Mouse (Mus musculus): ENCODE measurements around the gene Sulf2. TPM values are rescaled to one million over a fixed set of nuclear protein-coding genes. Genes with fewer than 3 reads are reported as not detected.

Gene Sulf2
- polyA plus RNA-seq, 1 experiment: 25.8 TPM

DNA sequence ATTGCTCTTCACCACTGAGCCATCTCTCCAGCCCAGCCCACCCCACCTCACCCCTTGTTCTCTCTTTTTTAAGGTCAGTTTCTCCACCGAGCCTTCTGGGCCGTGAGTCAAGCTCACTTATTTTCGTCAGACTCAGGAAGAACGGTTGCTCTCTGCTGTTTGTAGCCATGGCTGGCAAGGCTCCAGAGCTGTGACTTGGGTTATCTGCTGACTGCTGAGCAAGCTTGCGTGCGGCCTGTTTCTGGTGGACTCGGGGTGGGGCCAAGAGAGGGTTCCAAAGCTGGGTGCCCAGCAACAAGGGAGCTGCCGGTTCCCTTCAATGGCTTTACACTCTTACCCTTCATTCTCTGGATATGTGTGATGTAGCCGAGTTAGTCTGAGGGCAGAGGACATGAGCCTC, 15.0 kb downstream of the Sulf2 start:
- H3ac ChIP-seq (ENCODE audit: control insufficient read depth, insufficient read length, low read depth): no peak overlapping the region
- no peak overlapping the region for H3K4me3 ChIP-seq (ENCODE audit: insufficient read depth, poor library complexity, severe bottlenecking)

DNA sequence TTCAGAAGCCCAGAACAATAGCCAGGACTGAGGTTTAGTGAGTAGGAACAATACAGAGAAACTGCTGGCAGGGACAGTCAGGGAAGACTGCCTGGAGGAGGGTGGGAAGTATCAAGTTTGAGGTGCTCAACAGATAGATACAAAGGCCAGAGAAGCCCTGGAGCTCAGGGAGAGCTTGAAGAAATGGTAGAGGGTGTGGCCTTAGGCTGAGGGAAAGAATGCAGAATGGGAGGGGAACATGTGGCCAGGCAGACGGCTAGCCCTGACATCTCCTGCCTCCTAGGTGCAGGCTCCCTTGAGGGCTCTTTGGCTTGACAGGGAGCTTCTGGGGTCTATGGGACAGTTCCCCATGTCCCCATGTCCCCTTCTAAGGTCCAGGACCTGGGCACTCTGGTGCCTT, 17.2 kb downstream of the Sulf2 start:
- TF ChIP-seq CTCF (IDR thresholded peaks at IDR 0.05; ENCODE audit: control insufficient read depth, insufficient read depth, insufficient read length) (no peak), MYOD1 (IDR thresholded peaks at IDR 0.05; ENCODE audit: control insufficient read depth, insufficient read length, low read depth) (no peak), CEBPB (IDR thresholded peaks at IDR 0.05; ENCODE audit: low read depth) (no peak), MAX (IDR thresholded peaks at IDR 0.05) (no peak), FOSL1 (IDR thresholded peaks at IDR 0.05; ENCODE audit: insufficient read depth, low read length, poor library complexity, severe bottlenecking) (no peak), MYOG (IDR thresholded peaks at IDR 0.05; ENCODE audit: control insufficient read depth, extremely low read depth, insufficient read length) (no peak), USF1 (IDR thresholded peaks at IDR 0.05; ENCODE audit: low read depth) (no peak)
- no peaks in the 10 kb centered on the region for H3K79me2 ChIP-seq (ENCODE audit: control insufficient read depth, insufficient read depth)
- H3K27me3 ChIP-seq (ENCODE audit: control insufficient read depth, insufficient read depth, insufficient read length): no peaks in the 10 kb centered on the region
- H3K36me3 ChIP-seq (ENCODE audit: control insufficient read depth, insufficient read depth): no peaks in the 10 kb centered on the region
- H3K4me3 ChIP-seq (ENCODE audit: insufficient read depth, poor library complexity, severe bottlenecking): no peak overlapping the region
- no peak overlapping the region for H3ac ChIP-seq (ENCODE audit: control insufficient read depth, insufficient read length, low read depth)
- no peaks in the 10 kb centered on the region for H3K79me3 ChIP-seq (ENCODE audit: low read depth)

More for the DNA sequence above, 15.0 kb downstream of the Sulf2 start:
- Histone ChIP-seq H3K79me2 (ENCODE audit: control insufficient read depth, insufficient read depth) (no peaks in the 10 kb centered on the region), H3K79me3 (ENCODE audit: low read depth) (no peaks in the 10 kb centered on the region), H3K36me3 (ENCODE audit: control insufficient read depth, insufficient read depth) (no peaks in the 10 kb centered on the region), H3K27me3 (ENCODE audit: control insufficient read depth, insufficient read depth, insufficient read length) (no peaks in the 10 kb centered on the region)
- TF ChIP-seq FOSL1 (IDR thresholded peaks at IDR 0.05; ENCODE audit: insufficient read depth, low read length, poor library complexity, severe bottlenecking) (no peak), MYOG (IDR thresholded peaks at IDR 0.05; ENCODE audit: control insufficient read depth, extremely low read depth, insufficient read length) (no peak), CEBPB (IDR thresholded peaks at IDR 0.05; ENCODE audit: low read depth) (no peak), MYOD1 (IDR thresholded peaks at IDR 0.05; ENCODE audit: control insufficient read depth, insufficient read length, low read depth) (no peak), CTCF (IDR thresholded peaks at IDR 0.05; ENCODE audit: control insufficient read depth, insufficient read depth, insufficient read length) (no peak), USF1 (IDR thresholded peaks at IDR 0.05; ENCODE audit: low read depth) (no peak), MAX (IDR thresholded peaks at IDR 0.05) (no peak)

DNA sequence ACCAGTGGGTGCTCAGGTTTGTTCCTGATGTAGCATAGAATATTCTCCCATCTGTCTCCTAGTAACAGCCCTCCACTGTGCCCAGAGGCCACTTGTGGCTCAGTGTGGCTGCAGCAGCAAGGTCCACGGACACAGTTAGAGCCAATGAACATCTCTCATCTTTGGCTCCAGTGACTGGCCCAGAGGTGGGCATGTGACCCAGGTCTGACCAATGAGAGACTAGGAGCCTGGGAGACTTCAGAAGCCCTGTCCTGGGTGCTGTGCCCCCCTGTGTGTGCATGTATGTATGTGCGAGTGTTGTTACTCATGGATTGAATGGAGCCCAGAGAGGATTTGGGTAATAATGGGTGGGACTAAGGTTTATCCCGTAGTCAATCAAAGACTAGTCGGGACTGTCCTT, 18.0 kb downstream of the Sulf2 start:
- H3K36me3 ChIP-seq (ENCODE audit: control insufficient read depth, insufficient read depth): no peaks in the 10 kb centered on the region
- no peak for TF ChIP-seq FOSL1 (IDR thresholded peaks at IDR 0.05; ENCODE audit: insufficient read depth, low read length, poor library complexity, severe bottlenecking)
- TF ChIP-seq MYOD1 (IDR thresholded peaks at IDR 0.05; ENCODE audit: control insufficient read depth, insufficient read length, low read depth): no peak
- TF ChIP-seq MAX (IDR thresholded peaks at IDR 0.05): no peak
- peak; percentile 60 for TF ChIP-seq USF1 (IDR thresholded peaks at IDR 0.05; ENCODE audit: low read depth)
- H3K4me3 ChIP-seq (ENCODE audit: insufficient read depth, poor library complexity, severe bottlenecking): no peak overlapping the region
- no peak overlapping the region for H3ac ChIP-seq (ENCODE audit: control insufficient read depth, insufficient read length, low read depth)
- no peaks in the 10 kb centered on the region for H3K79me2 ChIP-seq (ENCODE audit: control insufficient read depth, insufficient read depth)
- H3K79me3 ChIP-seq (ENCODE audit: low read depth): no peaks in the 10 kb centered on the region
- H3K27me3 ChIP-seq (ENCODE audit: control insufficient read depth, insufficient read depth, insufficient read length): no peaks in the 10 kb centered on the region

DNA sequence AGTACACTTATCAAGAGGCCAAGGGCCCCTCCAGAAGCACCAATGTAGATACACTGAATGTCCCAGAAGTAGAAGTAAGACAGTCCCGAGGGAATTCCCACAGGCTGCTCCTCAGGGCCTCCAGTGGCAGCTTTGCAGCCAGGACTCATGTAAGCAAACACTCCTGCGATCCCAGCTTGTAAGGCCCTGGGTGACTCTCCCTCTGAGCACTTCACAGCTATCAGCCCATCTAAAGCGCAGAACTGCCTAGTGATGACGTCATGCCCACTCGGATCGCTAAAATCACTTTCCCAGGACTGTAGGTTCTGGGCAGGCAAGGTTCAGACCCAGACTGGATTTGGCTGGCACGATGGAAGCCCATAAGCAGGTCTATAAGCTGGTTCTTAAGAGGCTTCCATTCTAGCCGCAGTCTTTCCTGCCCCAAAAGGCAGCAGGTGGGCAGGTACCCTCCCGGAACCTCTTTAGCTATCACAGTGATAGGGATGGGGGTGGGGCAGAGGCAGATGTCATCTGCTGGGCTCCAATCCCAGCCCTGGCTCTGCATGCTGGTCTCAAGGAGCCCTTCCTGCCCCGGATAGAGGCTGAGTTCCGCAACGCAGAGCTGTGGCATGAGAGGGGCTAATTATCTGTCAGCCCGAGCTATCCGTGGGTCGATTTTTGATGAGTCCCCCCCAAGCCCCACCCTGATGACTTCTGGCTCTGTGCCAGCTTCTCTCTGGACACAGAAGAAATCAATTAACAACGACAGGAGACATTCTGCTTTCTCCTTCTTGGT, 19.6 kb downstream of the Sulf2 start:
- H3K27me3 ChIP-seq (ENCODE audit: control insufficient read depth, insufficient read depth, insufficient read length): no peaks in the 10 kb centered on the region
- H3ac ChIP-seq (ENCODE audit: control insufficient read depth, insufficient read length, low read depth): no peak overlapping the region
- no peak for TF ChIP-seq USF1 (IDR thresholded peaks at IDR 0.05; ENCODE audit: low read depth)
- no peak for TF ChIP-seq CTCF (IDR thresholded peaks at IDR 0.05; ENCODE audit: control insufficient read depth, insufficient read depth, insufficient read length)
- no peak for TF ChIP-seq MAX (IDR thresholded peaks at IDR 0.05)
- TF ChIP-seq MYOG (IDR thresholded peaks at IDR 0.05; ENCODE audit: control insufficient read depth, extremely low read depth, insufficient read length): no peak
- TF ChIP-seq MYOD1 (IDR thresholded peaks at IDR 0.05; ENCODE audit: control insufficient read depth, insufficient read length, low read depth): no peak
- TF ChIP-seq FOSL1 (IDR thresholded peaks at IDR 0.05; ENCODE audit: insufficient read depth, low read length, poor library complexity, severe bottlenecking): no peak
- TF ChIP-seq CEBPB (IDR thresholded peaks at IDR 0.05; ENCODE audit: low read depth): no peak
- H3K79me3 ChIP-seq (ENCODE audit: low read depth): no peaks in the 10 kb centered on the region
- no peak overlapping the region for H3K4me3 ChIP-seq (ENCODE audit: insufficient read depth, poor library complexity, severe bottlenecking)
- peaks cover 4% of the 10 kb centered on the region for H3K36me3 ChIP-seq (ENCODE audit: control insufficient read depth, insufficient read depth)
- no peaks in the 10 kb centered on the region for H3K79me2 ChIP-seq (ENCODE audit: control insufficient read depth, insufficient read depth)

DNA sequence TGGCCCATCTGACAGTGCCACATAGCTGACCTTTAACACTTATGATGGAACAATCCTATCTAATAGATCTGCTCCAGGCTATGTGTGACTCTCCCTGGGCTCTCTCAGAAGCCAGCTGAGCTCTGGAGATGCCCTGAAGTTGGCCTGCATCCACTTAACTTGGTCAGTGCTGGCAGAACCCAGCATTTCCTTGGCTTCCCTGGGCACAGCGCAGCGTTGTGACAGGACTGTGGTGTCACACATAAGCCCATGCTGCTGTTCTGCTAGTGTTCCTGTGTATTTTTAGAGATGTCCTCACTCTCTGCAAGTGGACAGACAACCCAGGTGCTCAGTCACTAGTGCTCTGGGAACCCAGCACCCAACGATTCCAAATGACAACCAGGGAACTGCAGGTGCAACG, 26.7 kb downstream of the Sulf2 start:
- H3K79me3 ChIP-seq (ENCODE audit: low read depth): no peaks in the 10 kb centered on the region
- H3K27me3 ChIP-seq (ENCODE audit: control insufficient read depth, insufficient read depth, insufficient read length): no peaks in the 10 kb centered on the region
- H3K79me2 ChIP-seq (ENCODE audit: control insufficient read depth, insufficient read depth): no peaks in the 10 kb centered on the region
- TF ChIP-seq MAX (IDR thresholded peaks at IDR 0.05) (no peak), CEBPB (IDR thresholded peaks at IDR 0.05; ENCODE audit: low read depth) (no peak), CTCF (IDR thresholded peaks at IDR 0.05; ENCODE audit: control insufficient read depth, insufficient read depth, insufficient read length) (no peak)
- peaks cover 4% of the 10 kb centered on the region for H3K36me3 ChIP-seq (ENCODE audit: control insufficient read depth, insufficient read depth)
- H3ac ChIP-seq (ENCODE audit: control insufficient read depth, insufficient read length, low read depth): no peak overlapping the region
- H3K4me3 ChIP-seq (ENCODE audit: insufficient read depth, poor library complexity, severe bottlenecking): no peak overlapping the region

DNA sequence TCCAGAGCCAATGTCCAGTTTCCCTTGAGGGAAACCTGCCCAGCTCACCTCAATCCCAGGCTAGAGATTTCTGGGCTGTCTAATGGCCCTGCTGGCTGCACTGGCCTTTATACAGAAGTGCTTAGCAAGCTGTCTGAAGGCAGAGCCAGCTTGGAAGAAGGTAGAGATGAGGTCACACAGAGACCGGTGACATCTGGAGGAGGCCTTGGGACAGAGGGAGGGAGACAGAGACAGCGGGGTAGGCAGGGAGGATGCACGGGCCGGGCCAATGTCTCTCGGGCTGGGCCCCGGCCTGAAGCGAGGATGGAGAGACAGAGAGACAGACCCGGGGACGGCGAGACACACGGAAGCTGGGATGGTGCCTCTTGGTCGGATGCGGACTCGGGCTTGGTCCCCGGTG, 27.4 kb downstream of the Sulf2 start:
- Histone ChIP-seq H3K79me3 (ENCODE audit: low read depth) (no peaks in the 10 kb centered on the region), H3K27me3 (ENCODE audit: control insufficient read depth, insufficient read depth, insufficient read length) (no peaks in the 10 kb centered on the region), H3K79me2 (ENCODE audit: control insufficient read depth, insufficient read depth) (no peaks in the 10 kb centered on the region), H3ac (ENCODE audit: control insufficient read depth, insufficient read length, low read depth) (no peak overlapping the region), H3K36me3 (ENCODE audit: control insufficient read depth, insufficient read depth) (peaks cover 4% of the 10 kb centered on the region), H3K4me3 (ENCODE audit: insufficient read depth, poor library complexity, severe bottlenecking) (no peak overlapping the region)
- TF ChIP-seq USF1 (IDR thresholded peaks at IDR 0.05; ENCODE audit: low read depth): no peak
- no peak for TF ChIP-seq MAX (IDR thresholded peaks at IDR 0.05)
- TF ChIP-seq CTCF (IDR thresholded peaks at IDR 0.05; ENCODE audit: control insufficient read depth, insufficient read depth, insufficient read length): no peak
- no peak for TF ChIP-seq MYOG (IDR thresholded peaks at IDR 0.05; ENCODE audit: control insufficient read depth, extremely low read depth, insufficient read length)
- no peak for TF ChIP-seq CEBPB (IDR thresholded peaks at IDR 0.05; ENCODE audit: low read depth)
- TF ChIP-seq FOSL1 (IDR thresholded peaks at IDR 0.05; ENCODE audit: insufficient read depth, low read length, poor library complexity, severe bottlenecking): no peak
- TF ChIP-seq MYOD1 (IDR thresholded peaks at IDR 0.05; ENCODE audit: control insufficient read depth, insufficient read length, low read depth): no peak

All from C2C12 (cell line).